In the genomic region with DNA sequence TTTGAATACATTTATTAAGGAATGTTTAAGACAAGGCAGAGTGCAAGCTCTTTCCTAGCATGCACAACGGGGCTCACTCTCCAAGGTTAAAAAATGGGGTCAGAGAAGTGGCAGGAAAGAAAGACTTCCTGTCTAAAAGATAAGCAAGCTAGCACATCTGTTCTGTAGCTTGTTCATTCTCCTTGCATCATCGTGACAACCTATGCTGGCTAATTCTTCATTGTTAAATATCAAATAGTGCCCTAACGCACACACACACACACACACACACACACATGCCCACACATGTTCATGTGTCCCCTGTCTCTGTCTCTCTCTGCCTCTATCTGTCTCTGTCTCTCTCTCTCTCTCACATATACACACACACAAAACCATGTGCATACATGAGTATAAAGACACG, we compare ENCODE assay signal across 29 mouse cellular contexts. TPM values are rescaled to one million over a fixed set of nuclear protein-coding genes. Genes with fewer than 3 reads are reported as not detected.
DNase-seq lines count a peak whose midpoint lies in the region; ATAC-seq lines count a peak whose summit lies in the region.
"Had no signal": no experiment of that assay in that cellular context is flagged by ENCODE, and none has a peak within 500 bp of the region (broad histone marks: within the 10 kb centered on the region; RNA-seq: fewer than 3 reads in every experiment).

No protein-coding gene starts in this region.

- no peak overlapping the region for H3K27ac ChIP-seq in midbrain, embryonic 11.5 days (ENCODE audit: low read depth, low read length)
- H3K27ac ChIP-seq in midbrain, embryonic 10.5 days (replicated peaks), result no peak overlapping the region
- H3K27ac ChIP-seq: embryonic facial prominence, embryonic 13.5 days; forebrain, embryonic 13.5 days; gastrocnemius, adult 2 months; hindbrain, embryonic 15.5 days; intestine, embryonic 15.5 days; layer of hippocampus, adult 2 months; limb, embryonic 15.5 days; liver, embryonic 14.5 days; neural tube, embryonic 12.5 days had no signal

- H3K4me3 ChIP-seq in midbrain, embryonic 11.5 days (ENCODE audit: low read depth, low read length), result no peak overlapping the region
- H3K4me3 ChIP-seq in midbrain, embryonic 10.5 days, result no peak overlapping the region
- H3K4me3 ChIP-seq: embryonic facial prominence, embryonic 13.5 days; erythroblast, embryonic 14.5 days; forebrain, embryonic 13.5 days; gastrocnemius, adult 2 months; hindbrain, embryonic 15.5 days; intestine, embryonic 15.5 days; layer of hippocampus, adult 2 months; limb, embryonic 15.5 days; neural tube, embryonic 12.5 days had no signal

- ATAC-seq in midbrain, embryonic 11.5 days (ENCODE audit: low FRiP score), result no peak
- peak; percentile 29 for ATAC-seq in CD4-positive, CD25-positive, alpha-beta regulatory T cell, adult 4 months
- peak; percentile 61 for ATAC-seq in common myeloid progenitor, adult 5-6 weeks (replicated peaks; ENCODE audit: low read depth, poor library complexity, severe bottlenecking)
- ATAC-seq: forebrain, embryonic 13.5 days; intestine, embryonic 15.5 days had no signal

- H3K4me2 ChIP-seq in midbrain, embryonic 11.5 days, result no peak overlapping the region
- H3K4me2 ChIP-seq: embryonic facial prominence, embryonic 13.5 days; forebrain, embryonic 13.5 days; hindbrain, embryonic 15.5 days; intestine, embryonic 15.5 days; limb, embryonic 15.5 days; neural tube, embryonic 12.5 days had no signal

- WGBS in midbrain, embryonic 11.5 days, result 75% methylated on average over 4 of the region's 4 CpGs
- WGBS in midbrain, embryonic 10.5 days, result 81% methylated on average over 4 of the region's 4 CpGs

- no peaks in the 10 kb centered on the region for H3K27me3 ChIP-seq in midbrain, embryonic 11.5 days (ENCODE audit: control insufficient read depth, insufficient read depth, low read length)
- no peaks in the 10 kb centered on the region for H3K27me3 ChIP-seq in midbrain, embryonic 10.5 days (ENCODE audit: low read depth, poor library complexity, severe bottlenecking)
- H3K27me3 ChIP-seq: embryonic facial prominence, embryonic 13.5 days; forebrain, embryonic 13.5 days; hindbrain, embryonic 15.5 days; intestine, embryonic 15.5 days; limb, embryonic 15.5 days; neural tube, embryonic 12.5 days had no signal

- no peaks in the 10 kb centered on the region for H3K4me1 ChIP-seq in midbrain, embryonic 11.5 days (ENCODE audit: control insufficient read depth, insufficient read depth, low read length)
- peaks cover 25% of the 10 kb centered on the region for H3K4me1 ChIP-seq in midbrain, embryonic 10.5 days
- H3K4me1 ChIP-seq: embryonic facial prominence, embryonic 13.5 days; forebrain, embryonic 13.5 days; hindbrain, embryonic 15.5 days; limb, embryonic 15.5 days; neural tube, embryonic 12.5 days had no signal

- H3K36me3 ChIP-seq in midbrain, embryonic 11.5 days (ENCODE audit: control insufficient read depth, insufficient read depth, low read length), result no peaks in the 10 kb centered on the region
- H3K36me3 ChIP-seq in midbrain, embryonic 10.5 days, result no peaks in the 10 kb centered on the region
- H3K36me3 ChIP-seq: embryonic facial prominence, embryonic 13.5 days; hindbrain, embryonic 15.5 days; intestine, embryonic 15.5 days; limb, embryonic 15.5 days; neural tube, embryonic 12.5 days had no signal

- no peak overlapping the region for H3K9ac ChIP-seq in midbrain, embryonic 11.5 days (ENCODE audit: low read length)
- H3K9ac ChIP-seq: embryonic facial prominence, embryonic 13.5 days; forebrain, embryonic 13.5 days; hindbrain, embryonic 15.5 days; intestine, embryonic 15.5 days; limb, embryonic 15.5 days; liver, embryonic 14.5 days; neural tube, embryonic 12.5 days had no signal

- intact Hi-C loops in left cerebral cortex, postnatal 4 days (cut with DNase I), result no loop called here

- DNase-seq in midbrain, embryonic 11.5 days (ENCODE audit: low spot score, missing footprints), result peak; percentile 10
- DNase-seq in midbrain, embryonic 10.5 days (ENCODE audit: low spot score), result no peak
- DNase-seq in thymus, postnatal 14 days, result peak; percentile 61
- DNase-seq in kidney, postnatal 36 days, result no peak
- DNase-seq in left cerebral cortex, postnatal 4 days, result no peak
- DNase-seq in gastrocnemius, postnatal 4 days (ENCODE audit: low spot score in 2 of 2), result no peak
- DNase-seq: adrenal gland, postnatal 10 days; cerebellum, adult 2 months; cerebellum, postnatal 25 days; embryo, embryonic 11 days; gastrocnemius, adult 2 months; heart, adult 11 months; kidney, adult 8-10 months; kidney, postnatal 14 days; lung, postnatal 4 days; midbrain, embryonic 14.5 days; right cerebral cortex, postnatal 25 days; spleen, adult 18-20 months had no signal

- no peaks in the 10 kb centered on the region for H3K9me3 ChIP-seq in midbrain, embryonic 11.5 days (ENCODE audit: control insufficient read depth, low read length)
- H3K9me3 ChIP-seq in midbrain, embryonic 10.5 days (replicated peaks), result no peaks in the 10 kb centered on the region
- H3K9me3 ChIP-seq: embryonic facial prominence, embryonic 13.5 days; forebrain, embryonic 13.5 days; hindbrain, embryonic 15.5 days; intestine, embryonic 15.5 days; limb, embryonic 15.5 days; neural tube, embryonic 12.5 days had no signal

RNA-seq across cellular contexts. Expression of gene Sephs2, which starts 7.3 kb away (rescaled TPM):
- polyA plus RNA-seq in midbrain, embryonic 11.5 days (2014; fragmentation: Nextera tagmentation; extraction: Ambion mirVana), result 79.0 and 84.5 TPM in 2 replicates
- polyA plus RNA-seq in midbrain, embryonic 10.5 days (2016; fragmentation: Nextera tagmentation; extraction: Ambion mirVana), result 71.2 and 76.9 TPM in 2 replicates
- polyA plus RNA-seq in CD4-positive, CD25-positive, alpha-beta regulatory T cell, adult 4 months (2017; shearing (Covaris generic)), result 10 to 100 TPM; 17.3 to 23.4 TPM
- 99.1 and 102 TPM in 2 replicates for total RNA-seq in common myeloid progenitor, adult 5-6 weeks (2017)
- 10 to 100 TPM; 42.6 to 42.9 TPM for total RNA-seq in left cerebral cortex, postnatal 4 days (2021)
- 10 to 100 TPM; 22.1 to 23.7 TPM for total RNA-seq in gastrocnemius, postnatal 4 days (2021)

RNA-seq across cellular contexts. Expression of gene Itgal, which starts 14.9 kb away (rescaled TPM):
- 0.63 and 0.69 TPM in 2 replicates for polyA plus RNA-seq in midbrain, embryonic 11.5 days (2014; fragmentation: Nextera tagmentation; extraction: Ambion mirVana)
- 0.72 and 0.77 TPM in 2 replicates for polyA plus RNA-seq in midbrain, embryonic 10.5 days (2016; fragmentation: Nextera tagmentation; extraction: Ambion mirVana)
- 100 to 1,000 TPM; 169 to 297 TPM for polyA plus RNA-seq in CD4-positive, CD25-positive, alpha-beta regulatory T cell, adult 4 months (2017; shearing (Covaris generic))
- total RNA-seq in common myeloid progenitor, adult 5-6 weeks (2017), result 26.1 and 31.6 TPM in 2 replicates
- 1 to 10 TPM; 1.2 to 1.6 TPM for total RNA-seq in left cerebral cortex, postnatal 4 days (2021)
- total RNA-seq in gastrocnemius, postnatal 4 days (2021), result 1 to 10 TPM; 1.8 to 2.8 TPM

RNA-seq across cellular contexts. Expression of gene Dctpp1, which starts 20.6 kb away (rescaled TPM):
- polyA plus RNA-seq in midbrain, embryonic 11.5 days (2014; fragmentation: Nextera tagmentation; extraction: Ambion mirVana), result 235 and 254 TPM in 2 replicates
- polyA plus RNA-seq in midbrain, embryonic 10.5 days (2016; fragmentation: Nextera tagmentation; extraction: Ambion mirVana), result 289 and 345 TPM in 2 replicates
- 10 to 100 TPM; 39.7 to 50.1 TPM for polyA plus RNA-seq in CD4-positive, CD25-positive, alpha-beta regulatory T cell, adult 4 months (2017; shearing (Covaris generic))
- 85.1 and 88.3 TPM in 2 replicates for total RNA-seq in common myeloid progenitor, adult 5-6 weeks (2017)
- total RNA-seq in left cerebral cortex, postnatal 4 days (2021), result 10 to 100 TPM; 49.8 to 63.1 TPM
- 10 to 100 TPM; 35.6 to 48.5 TPM for total RNA-seq in gastrocnemius, postnatal 4 days (2021)

RNA-seq across cellular contexts. Expression of gene Zfp771, which starts 37.0 kb away (rescaled TPM):
- 49.3 and 54.0 TPM in 2 replicates for polyA plus RNA-seq in midbrain, embryonic 11.5 days (2014; fragmentation: Nextera tagmentation; extraction: Ambion mirVana)
- polyA plus RNA-seq in midbrain, embryonic 10.5 days (2016; fragmentation: Nextera tagmentation; extraction: Ambion mirVana), result 59.4 TPM in 2 replicates
- polyA plus RNA-seq in CD4-positive, CD25-positive, alpha-beta regulatory T cell, adult 4 months (2017; shearing (Covaris generic)), result 1 to 10 TPM; 1.3 to 1.6 TPM
- 6.3 and 8.9 TPM in 2 replicates for total RNA-seq in common myeloid progenitor, adult 5-6 weeks (2017)
- 10 to 100 TPM; 54.9 to 64.5 TPM for total RNA-seq in left cerebral cortex, postnatal 4 days (2021)
- total RNA-seq in gastrocnemius, postnatal 4 days (2021), result 10 to 100 TPM; 23.7 to 29.6 TPM

RNA-seq across cellular contexts. Expression of gene Sept1, which starts 48.2 kb away (rescaled TPM):
- polyA plus RNA-seq in midbrain, embryonic 11.5 days (2014; fragmentation: Nextera tagmentation; extraction: Ambion mirVana), result 24.6 and 29.8 TPM in 2 replicates
- 31.8 and 32.7 TPM in 2 replicates for polyA plus RNA-seq in midbrain, embryonic 10.5 days (2016; fragmentation: Nextera tagmentation; extraction: Ambion mirVana)
- polyA plus RNA-seq in CD4-positive, CD25-positive, alpha-beta regulatory T cell, adult 4 months (2017; shearing (Covaris generic)), result 100 to 1,000 TPM; 819 to 912 TPM
- total RNA-seq in common myeloid progenitor, adult 5-6 weeks (2017), result 62.7 and 63.2 TPM in 2 replicates
- 1 to 10 TPM; 7.9 to 8.8 TPM for total RNA-seq in left cerebral cortex, postnatal 4 days (2021)
- 1 to 10 TPM; 7.4 to 7.6 TPM for total RNA-seq in gastrocnemius, postnatal 4 days (2021)

Comparison
In these comparisons a context has a peak if more than half of its experiments do, and no peak if none do; other contexts are left out.
1. DNase-seq: peak in midbrain, embryonic 11.5 days (single experiment) and thymus, postnatal 14 days (single experiment); none in midbrain, embryonic 10.5 days (single experiment), kidney, postnatal 36 days (0 of 2), left cerebral cortex, postnatal 4 days (single experiment) and gastrocnemius, postnatal 4 days (0 of 2).